Mouse (Mus musculus) liver, embryonic 12.5 days (tissue): Measurements from ENCODE around the gene Kif14. TPM values are rescaled to one million over a fixed set of nuclear protein-coding genes. Genes with fewer than 3 reads are reported as not detected.
"Not testable (repeated sequence)": the region's sequence is repeated elsewhere in the genome, so short reads cannot be mapped to it uniquely, and the experiment has no call there.

Experiments used
- ATAC-seq: fragments of 200-750 bp; cut with Nextera tagmentation; 2 replicates; pipeline ENCODE4 v1.8.0; 2017; ENCODE audit warnings: moderate number of reproducible peaks, mild to moderate bottlenecking, moderate library complexity
- H3K27ac ChIP-seq: fragments of 300-500 bp; sonication (generic); 2 replicates; pipeline ENCODE4 v1.5.1; 2016; ENCODE audit warnings: mild to moderate bottlenecking
- H3K27me3 ChIP-seq: fragments of 300-500 bp; sonication (generic); replicated peaks from 2 replicates; pipeline ENCODE4 v1.6.1; 2016; ENCODE audit warnings: mild to moderate bottlenecking, moderate library complexity
- H3K36me3 ChIP-seq: fragments of 300-500 bp; sonication (generic); 2 replicates; pipeline ENCODE4 v1.6.1; 2016; ENCODE audit warnings: mild to moderate bottlenecking, moderate library complexity
- H3K4me1 ChIP-seq: fragments of 300-500 bp; sonication (generic); 2 replicates; pipeline ENCODE4 v1.6.1; 2016
- H3K4me2 ChIP-seq: fragments of 300-500 bp; sonication (generic); 2 replicates; pipeline ENCODE4 v1.6.1; 2016; ENCODE audit warnings: mild to moderate bottlenecking, moderate library complexity
- H3K4me3 ChIP-seq: fragments of 300-500 bp; sonication (generic); 2 replicates; pipeline ENCODE4 v1.5.1; 2016; ENCODE audit warnings: mild to moderate bottlenecking, moderate library complexity
- H3K9ac ChIP-seq: fragments of 300-500 bp; sonication (generic); 2 replicates; pipeline ENCODE4 v1.6.1; 2016; ENCODE audit warnings: mild to moderate bottlenecking, moderate library complexity
- H3K9me3 ChIP-seq: fragments of 300-500 bp; sonication (generic); replicated peaks from 2 replicates; pipeline ENCODE4 v1.6.1; 2016; ENCODE audit warnings: mild to moderate bottlenecking, moderate library complexity
- WGBS: fragments of 180-500 bp; shearing (Covaris S2); methylation state at CpG from one replicate; pipeline ENCODE4 v1.1.7; 2016; ENCODE audit not compliant: insufficient replicate concordance; 5-methylcytosine and 5-hydroxymethylcytosine counted together
- polyA plus RNA-seq: library from polyadenylated mRNA; unstranded; fragments of >200 nt; fragmentation: Nextera tagmentation; extraction: Ambion mirVana; gene quantifications from 2 replicates; pipeline ENCODE4 v1.2.1, GENCODE M21; 2016

Gene Kif14
- polyA plus RNA-seq, 1 experiment from 2014 or later, result 11.3 TPM

DNA sequence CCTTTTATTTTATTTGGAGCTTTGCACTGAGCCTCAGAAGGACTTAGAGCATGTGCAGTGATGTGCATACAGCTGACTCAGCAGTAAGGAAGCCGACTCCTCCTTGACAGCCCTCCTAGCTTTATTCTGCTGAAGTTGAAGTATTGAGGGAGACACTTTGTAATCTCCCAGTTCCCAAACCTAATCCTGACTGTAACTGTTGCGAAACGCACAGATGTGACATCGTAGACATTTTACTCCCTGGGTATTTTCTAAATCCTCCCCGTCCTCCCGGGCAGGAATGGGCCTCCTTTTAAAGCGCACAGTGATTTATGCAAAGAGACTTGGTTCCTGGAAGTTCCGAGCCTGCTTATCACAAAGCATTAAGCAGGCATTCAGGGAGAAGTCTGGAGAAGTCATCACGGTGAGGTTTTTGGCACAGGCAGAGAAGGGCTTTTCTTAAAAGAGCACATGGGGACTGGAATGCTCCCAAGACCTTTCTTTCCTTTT, 74.3 kb downstream of the Kif14 start:
- H3K36me3 ChIP-seq, result peaks cover 11% of the 10 kb centered on the region
- no peak overlapping the region for H3K9ac ChIP-seq
- no peak for ATAC-seq
- H3K9me3 ChIP-seq, result peaks cover 3% of the 10 kb centered on the region; the same call in 1 of the 2 replicates
- H3K4me2 ChIP-seq, result no peak overlapping the region
- H3K4me3 ChIP-seq, result no peak overlapping the region
- peak overlapping the region; percentile 36; the same call in 1 of the 2 replicates for H3K27ac ChIP-seq
- H3K27me3 ChIP-seq, result no peaks in the 10 kb centered on the region
- WGBS, result 49% methylated on average over 9 of the region's 9 CpGs
- peaks cover 14% of the 10 kb centered on the region for H3K4me1 ChIP-seq

DNA sequence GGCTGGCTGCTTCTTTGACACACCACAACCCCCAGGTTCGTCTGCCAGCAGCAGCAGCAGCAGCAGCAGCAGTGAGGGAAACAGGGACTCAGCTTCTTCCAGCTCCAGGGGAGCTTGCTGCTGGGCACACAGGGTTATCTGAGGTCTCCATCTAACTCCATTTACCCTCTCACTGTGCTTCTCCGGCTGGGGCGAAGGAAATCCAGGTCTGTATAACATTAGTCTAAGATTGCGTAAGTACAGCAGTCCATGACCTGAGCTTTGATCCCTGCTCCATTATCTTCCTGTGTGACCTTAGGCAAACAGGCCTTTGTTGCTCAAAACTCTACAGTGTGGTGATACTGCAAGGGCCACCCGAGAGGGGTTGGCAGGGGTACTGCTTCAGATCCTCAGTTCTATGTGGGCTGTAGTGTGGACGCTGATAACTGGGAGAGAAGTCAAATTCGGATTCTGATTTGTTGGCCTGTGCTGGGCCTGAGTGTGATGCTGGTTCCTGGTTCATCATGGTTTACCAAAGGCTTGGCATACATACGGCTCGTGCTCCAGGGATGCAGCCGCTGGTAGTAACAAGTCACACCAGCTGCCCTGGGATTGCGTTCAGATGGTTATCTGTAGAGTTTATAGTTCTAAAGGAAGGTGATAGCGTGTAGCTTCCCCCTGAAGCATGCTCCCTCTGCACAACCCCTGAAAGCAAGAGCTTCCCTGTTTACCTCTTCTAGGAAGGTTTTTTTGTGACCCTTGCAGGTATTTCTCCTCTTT, 75.7 kb downstream of the Kif14 start:
- no peak overlapping the region for H3K4me2 ChIP-seq
- no peak overlapping the region for H3K9ac ChIP-seq
- peak; percentile 76 for ATAC-seq
- peaks cover 6% of the 10 kb centered on the region for H3K36me3 ChIP-seq
- H3K27ac ChIP-seq, result peak overlapping the region; percentile 8; the same call in 1 of the 2 replicates
- 58% methylated on average over 12 of the region's 12 CpGs for WGBS
- no peak overlapping the region for H3K4me3 ChIP-seq
- no peaks in the 10 kb centered on the region for H3K27me3 ChIP-seq
- peaks cover 14% of the 10 kb centered on the region for H3K4me1 ChIP-seq
- peaks cover 3% of the 10 kb centered on the region; the same call in 1 of the 2 replicates for H3K9me3 ChIP-seq

DNA sequence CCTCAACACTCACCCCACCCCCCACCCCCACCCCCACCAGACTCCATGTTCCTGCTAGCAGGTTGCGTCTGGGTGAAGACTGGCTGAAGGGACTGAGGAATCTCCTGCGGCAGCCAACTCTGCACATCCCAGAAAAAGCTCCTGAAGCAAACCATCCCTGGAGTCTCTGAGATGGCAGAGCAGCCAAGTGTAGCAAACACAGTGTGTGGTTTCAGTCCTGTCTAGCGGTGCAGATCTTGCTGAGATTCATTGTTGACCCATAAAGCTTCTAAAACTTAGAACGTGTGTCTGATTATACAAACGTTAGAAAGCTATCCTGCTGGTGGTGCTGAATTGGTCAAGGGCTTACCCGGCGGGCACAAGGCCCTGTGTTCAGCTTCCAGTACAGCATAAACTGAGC, 77.8 kb downstream of the Kif14 start:
- Histone ChIP-seq H3K4me3 (no peak overlapping the region), H3K36me3 (no peaks in the 10 kb centered on the region), H3K9ac (no peak overlapping the region), H3K27ac (no peak overlapping the region), H3K9me3 (no peaks in the 10 kb centered on the region), H3K27me3 (no peaks in the 10 kb centered on the region), H3K4me1 (peaks cover 14% of the 10 kb centered on the region), H3K4me2 (no peak overlapping the region)
- WGBS, result 68% methylated on average over 7 of the region's 7 CpGs
- ATAC-seq, result no peak

DNA sequence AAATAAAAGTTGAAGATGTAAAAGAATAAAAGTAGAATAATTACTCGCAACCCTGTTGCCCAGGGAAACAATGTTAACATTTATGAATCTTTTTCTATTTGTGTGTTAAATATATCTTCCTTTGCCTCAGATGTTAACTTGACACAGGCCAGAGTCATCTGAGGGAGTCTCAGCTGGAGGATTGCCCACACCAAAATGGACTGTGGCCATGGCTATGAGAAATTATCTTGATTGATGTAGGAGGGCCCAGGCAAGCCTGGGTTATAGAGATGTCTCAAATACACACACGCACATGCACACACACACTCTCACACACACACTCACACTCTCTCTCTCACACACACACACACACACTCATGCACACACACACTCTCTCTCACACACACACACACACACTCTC, 80.9 kb downstream of the Kif14 start:
- WGBS, result 70% methylated on average over 2 of the region's 2 CpGs
- H3K9me3 ChIP-seq, result no peaks in the 10 kb centered on the region
- H3K4me2 ChIP-seq, result no peak overlapping the region
- no peak overlapping the region for H3K4me3 ChIP-seq
- no peak for ATAC-seq
- H3K27me3 ChIP-seq, result no peaks in the 10 kb centered on the region
- H3K9ac ChIP-seq, result no peak overlapping the region
- H3K36me3 ChIP-seq, result no peaks in the 10 kb centered on the region
- no peak overlapping the region for H3K27ac ChIP-seq
- peaks cover 10% of the 10 kb centered on the region for H3K4me1 ChIP-seq

DNA sequence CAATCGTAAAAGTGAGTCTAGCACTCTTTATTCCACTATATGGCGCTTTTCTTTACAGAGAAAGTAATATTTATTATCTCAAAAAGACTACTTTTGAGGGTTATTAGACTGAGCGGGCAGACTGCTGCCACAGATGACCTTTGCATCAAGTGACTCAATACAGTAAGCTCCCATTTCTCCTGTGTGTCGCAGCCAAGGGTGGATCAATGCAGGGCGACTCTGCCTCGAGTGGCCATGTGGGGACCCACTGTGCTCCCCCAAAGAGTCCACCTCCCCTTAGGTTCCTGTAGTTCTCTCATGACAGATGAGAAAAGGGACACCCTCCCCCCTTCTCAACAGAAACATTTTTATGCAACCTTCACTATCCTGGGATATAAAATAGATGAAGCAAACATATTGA, 84.1 kb downstream of the Kif14 start:
- H3K27me3 ChIP-seq, result no peaks in the 10 kb centered on the region
- H3K4me2 ChIP-seq, result no peak overlapping the region
- no peak overlapping the region for H3K4me3 ChIP-seq
- H3K36me3 ChIP-seq, result no peaks in the 10 kb centered on the region
- H3K27ac ChIP-seq, result no peak overlapping the region
- ATAC-seq, result no peak
- WGBS, result 81% methylated on average over 6 of the region's 6 CpGs
- H3K9me3 ChIP-seq, result no peaks in the 10 kb centered on the region
- no peak overlapping the region for H3K9ac ChIP-seq
- H3K4me1 ChIP-seq, result no peaks in the 10 kb centered on the region

DNA sequence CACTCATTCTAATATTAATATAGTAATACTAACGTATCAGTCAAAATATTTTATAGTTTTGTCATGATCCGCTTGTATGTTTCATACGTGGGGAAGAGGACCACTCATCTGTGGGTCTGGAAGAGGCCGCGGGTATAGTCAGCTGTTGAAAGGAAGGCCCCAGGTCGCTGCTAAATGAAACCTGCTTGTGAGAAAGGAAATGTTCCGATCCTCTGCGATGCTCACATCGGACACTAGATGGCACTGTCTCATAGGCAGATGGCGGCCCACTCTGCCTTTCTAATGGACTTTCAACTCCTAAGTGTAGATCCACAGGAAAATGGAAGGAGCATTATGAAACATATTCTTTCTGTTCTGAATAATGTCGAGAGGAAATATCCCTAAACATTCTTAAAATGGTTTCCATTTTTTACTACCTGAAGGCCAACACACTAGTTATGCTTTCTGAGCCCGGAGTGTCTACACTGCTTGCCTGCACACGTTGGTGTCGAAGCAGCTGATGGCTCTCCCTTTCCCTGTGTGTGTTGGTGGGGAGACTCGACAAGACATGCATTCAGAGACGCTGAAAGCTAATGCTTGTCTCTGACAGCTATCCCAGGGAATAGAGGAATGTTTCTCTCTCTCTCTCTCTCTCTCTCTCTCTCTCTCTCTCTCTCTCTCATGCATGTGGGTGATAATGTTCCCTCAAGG, 84.9 kb downstream of the Kif14 start:
- no peak overlapping the region for H3K4me3 ChIP-seq
- no peaks in the 10 kb centered on the region for H3K27me3 ChIP-seq
- no peak overlapping the region for H3K9ac ChIP-seq
- H3K9me3 ChIP-seq, result no peaks in the 10 kb centered on the region
- H3K4me2 ChIP-seq, result no peak overlapping the region
- no peak overlapping the region for H3K27ac ChIP-seq
- 25% methylated on average over 16 of the region's 16 CpGs for WGBS
- H3K4me1 ChIP-seq, result no peaks in the 10 kb centered on the region
- ATAC-seq, result no peak
- H3K36me3 ChIP-seq, result no peaks in the 10 kb centered on the region

DNA sequence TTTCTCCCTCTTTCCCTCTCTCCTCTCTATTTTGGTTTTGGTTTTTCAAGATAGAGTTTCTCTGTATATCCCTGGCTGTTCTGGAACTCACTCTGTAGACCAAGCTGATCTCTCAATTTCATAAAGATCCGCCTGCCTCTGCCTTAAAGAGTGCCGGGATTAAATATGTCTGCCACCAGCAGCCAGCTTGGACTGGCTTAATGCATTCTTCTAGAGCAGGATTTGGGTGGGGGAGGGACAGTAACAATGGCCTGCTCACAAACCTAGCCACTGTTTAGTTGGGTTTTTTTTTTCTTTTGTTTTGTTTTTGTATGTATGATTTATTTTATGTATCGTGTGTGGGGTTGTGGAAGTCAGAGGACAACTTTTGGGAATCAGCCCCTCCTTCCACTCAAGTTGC, 88.5 kb downstream of the Kif14 start:
- Histone ChIP-seq H3K4me3 (no peak overlapping the region), H3K27ac (no peak overlapping the region), H3K9me3 (no peaks in the 10 kb centered on the region), H3K36me3 (no peaks in the 10 kb centered on the region), H3K4me1 (no peaks in the 10 kb centered on the region), H3K27me3 (no peaks in the 10 kb centered on the region), H3K4me2 (no peak overlapping the region), H3K9ac (no peak overlapping the region)
- WGBS, result 72% methylated on average over 3 of the region's 3 CpGs
- no peak for ATAC-seq

DNA sequence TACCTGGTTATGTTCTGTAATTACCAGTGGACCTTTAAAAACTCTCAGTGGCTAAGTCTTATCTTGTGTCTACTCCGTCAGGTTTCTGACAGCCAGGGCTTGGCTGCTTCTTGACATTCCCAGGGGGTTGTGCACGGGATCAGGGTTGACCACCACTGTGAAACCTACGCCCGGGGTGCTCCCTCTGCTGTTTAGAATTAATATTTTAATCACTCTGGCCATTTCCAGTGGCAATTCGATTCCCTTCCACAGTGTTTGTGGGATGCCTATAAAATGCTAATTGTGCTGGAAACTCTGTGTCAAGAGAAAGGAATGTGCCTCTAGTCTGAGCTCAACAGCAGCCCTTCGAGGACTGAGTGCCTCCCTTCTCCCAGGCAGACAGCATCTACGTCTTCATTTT, 89.7 kb downstream of the Kif14 start:
- Histone ChIP-seq H3K9ac (no peak overlapping the region), H3K4me2 (no peak overlapping the region), H3K27ac (no peak overlapping the region), H3K27me3 (no peaks in the 10 kb centered on the region), H3K4me3 (no peak overlapping the region), H3K4me1 (no peaks in the 10 kb centered on the region), H3K36me3 (no peaks in the 10 kb centered on the region), H3K9me3 (no peaks in the 10 kb centered on the region)
- ATAC-seq, result no peak
- 61% methylated on average over 7 of the region's 7 CpGs for WGBS

DNA sequence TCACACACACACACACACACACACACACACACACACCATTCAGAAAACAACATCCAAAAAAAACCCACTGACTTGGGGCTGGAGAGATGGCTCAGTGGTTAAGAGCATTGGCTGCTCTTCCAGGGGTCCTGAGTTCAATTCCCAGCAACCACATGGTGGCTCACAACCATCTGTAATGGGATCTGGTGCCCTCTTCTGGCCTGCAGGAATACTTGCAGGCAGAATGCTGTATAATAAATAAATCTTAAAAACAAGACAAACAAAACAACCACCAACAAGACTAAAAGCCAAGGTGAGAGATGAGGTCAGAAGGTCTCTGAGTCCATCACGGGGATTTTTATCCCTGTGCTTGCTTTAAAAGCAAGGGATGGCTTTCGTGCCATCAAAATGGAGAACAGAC, 90.5 kb downstream of the Kif14 start:
- not testable (repeated sequence) for H3K9ac ChIP-seq, H3K36me3 ChIP-seq, H3K27ac ChIP-seq, ATAC-seq, H3K9me3 ChIP-seq, H3K27me3 ChIP-seq, H3K4me3 ChIP-seq, H3K4me2 ChIP-seq, H3K4me1 ChIP-seq
- 76% methylated on average over 2 of the region's 2 CpGs for WGBS

DNA sequence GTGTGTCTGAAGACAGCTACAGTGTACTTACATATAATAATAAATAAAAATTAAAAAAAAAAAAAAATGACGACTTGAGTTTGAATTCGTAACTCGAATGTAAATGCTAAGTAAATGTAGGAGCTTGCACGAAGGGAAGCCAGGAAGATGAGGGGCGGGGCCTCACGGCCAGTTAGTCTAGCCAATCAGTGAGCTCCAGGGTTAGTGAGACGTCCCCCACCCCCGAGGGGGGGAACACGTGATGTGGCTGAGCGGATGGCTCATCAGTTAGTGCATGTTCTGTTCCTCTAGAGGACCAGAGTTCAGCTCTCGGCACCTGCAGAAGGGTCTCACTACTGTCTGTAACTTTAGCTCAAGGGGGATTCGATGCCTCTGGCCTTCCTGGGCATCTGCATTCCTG, 91.3 kb downstream of the Kif14 start:
- 77% methylated on average over 12 of the region's 12 CpGs for WGBS
- no peak for ATAC-seq
- no peak overlapping the region for H3K4me2 ChIP-seq

DNA sequence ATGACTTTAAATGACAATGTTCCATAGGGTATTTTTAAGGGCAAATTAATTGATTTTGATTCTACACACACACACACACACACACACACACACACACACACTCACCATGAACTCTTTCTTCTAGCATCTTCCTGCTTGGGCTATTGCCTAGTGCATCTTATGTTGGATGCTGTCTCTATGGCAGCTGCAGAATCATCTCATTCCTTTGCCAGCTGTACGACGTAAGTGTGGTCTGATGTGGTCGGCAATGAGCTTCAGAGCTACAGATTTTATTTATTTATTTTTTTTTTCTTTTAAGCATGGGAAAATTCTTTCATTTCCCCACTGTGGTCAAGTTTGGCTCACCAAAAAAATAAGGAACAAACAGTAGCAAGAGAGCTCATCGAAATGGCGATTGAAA, 92.6 kb downstream of the Kif14 start:
- Histone ChIP-seq H3K9ac (no peak overlapping the region), H3K4me2 (no peak overlapping the region), H3K36me3 (no peaks in the 10 kb centered on the region), H3K4me3 (no peak overlapping the region), H3K9me3 (no peaks in the 10 kb centered on the region), H3K27me3 (no peaks in the 10 kb centered on the region), H3K4me1 (no peaks in the 10 kb centered on the region), H3K27ac (no peak overlapping the region)
- no peak for ATAC-seq
- 73% methylated on average over 5 of the region's 5 CpGs for WGBS

More for the DNA sequence above, 91.3 kb downstream of the Kif14 start:
- Histone ChIP-seq H3K4me1 (no peaks in the 10 kb centered on the region), H3K27me3 (no peaks in the 10 kb centered on the region), H3K9me3 (no peaks in the 10 kb centered on the region), H3K4me3 (no peak overlapping the region), H3K27ac (no peak overlapping the region), H3K9ac (no peak overlapping the region), H3K36me3 (no peaks in the 10 kb centered on the region)

DNA sequence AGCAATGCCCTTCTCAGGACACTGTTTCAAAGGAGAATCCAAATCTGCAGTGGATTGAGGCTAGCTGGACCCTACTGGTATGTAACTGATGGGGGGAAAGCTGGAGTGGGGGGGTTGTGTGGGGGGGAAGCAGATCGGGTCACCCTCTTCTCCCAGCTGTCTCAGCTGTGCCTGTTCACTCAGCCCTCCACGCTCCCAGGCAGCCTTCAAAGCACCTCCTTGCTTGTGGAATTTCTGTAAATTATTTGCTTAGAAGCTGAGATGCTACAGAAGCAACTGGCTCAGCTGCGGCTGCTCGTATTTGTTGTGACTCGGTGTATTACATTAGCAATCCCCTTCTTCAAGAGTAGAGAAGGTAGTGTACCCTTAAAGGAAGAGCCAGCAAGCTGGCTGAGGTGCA, 93.1 kb downstream of the Kif14 start:
- no peak for ATAC-seq

More for the DNA sequence above, 93.1 kb downstream of the Kif14 start:
- Histone ChIP-seq H3K4me2 (no peak overlapping the region), H3K9ac (no peak overlapping the region), H3K27me3 (no peaks in the 10 kb centered on the region), H3K4me1 (no peaks in the 10 kb centered on the region), H3K4me3 (no peak overlapping the region), H3K36me3 (no peaks in the 10 kb centered on the region), H3K27ac (no peak overlapping the region), H3K9me3 (no peaks in the 10 kb centered on the region)
- WGBS, result 65% methylated on average over 5 of the region's 5 CpGs
